Mouse (Mus musculus): Measurements from ENCODE around the gene Prkg2. TPM values are rescaled to one million over a fixed set of nuclear protein-coding genes. Genes with fewer than 3 reads are reported as not detected.

Gene Prkg2
- polyA plus RNA-seq, 1 experiment, result not detected

DNA sequence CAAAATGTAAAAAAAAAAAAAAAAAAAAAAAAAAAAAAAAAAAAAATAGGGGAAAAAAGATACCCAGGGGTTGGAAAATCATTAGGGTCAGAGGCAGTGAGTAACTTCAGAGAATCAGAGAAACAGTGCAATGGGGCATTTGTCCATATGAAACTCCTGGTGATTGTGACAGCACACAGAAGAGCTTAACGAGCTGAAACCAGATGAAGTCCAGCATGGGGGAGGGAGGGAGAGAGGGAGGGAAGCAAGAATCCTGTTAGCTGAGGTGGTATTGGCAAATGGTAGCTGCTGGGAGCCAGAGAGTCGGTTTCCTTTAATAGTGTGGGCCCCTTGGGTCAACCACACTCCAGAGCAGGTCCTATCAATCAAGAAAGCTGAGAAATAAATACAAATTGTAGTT, 100.5 kb downstream of the Prkg2 start:
- no peak for TF ChIP-seq POLR2A (IDR thresholded peaks at IDR 0.05; ENCODE audit: borderline replicate concordance, low read depth, low read length)
- no peak for TF ChIP-seq CTCF (IDR thresholded peaks at IDR 0.05; ENCODE audit: low read depth, low read length)
- no peak overlapping the region for H3K4me3 ChIP-seq (ENCODE audit: insufficient read depth, low read length)
- no peaks in the 10 kb centered on the region for H3K4me1 ChIP-seq (ENCODE audit: control insufficient read depth, insufficient read depth, low read length)
- no peak overlapping the region for H3K27ac ChIP-seq (ENCODE audit: insufficient read depth, low read depth, low read length)

- TF ChIP-seq POLR2A (IDR thresholded peaks at IDR 0.05; ENCODE audit: borderline replicate concordance, low read depth, low read length) (no peak), CTCF (IDR thresholded peaks at IDR 0.05; ENCODE audit: low read depth, low read length) (no peak)
- Histone ChIP-seq H3K4me3 (ENCODE audit: insufficient read depth, low read length) (no peak overlapping the region), H3K4me1 (ENCODE audit: control insufficient read depth, insufficient read depth, low read length) (no peaks in the 10 kb centered on the region), H3K27ac (ENCODE audit: insufficient read depth, low read depth, low read length) (no peak overlapping the region)
Measured at GRCm38 (mm10) chr5:98935930-98936329, 101.2 kb downstream of the Prkg2 start.

- Histone ChIP-seq H3K27ac (ENCODE audit: insufficient read depth, low read depth, low read length) (no peak overlapping the region), H3K4me3 (ENCODE audit: insufficient read depth, low read length) (no peak overlapping the region), H3K4me1 (ENCODE audit: control insufficient read depth, insufficient read depth, low read length) (no peaks in the 10 kb centered on the region)
- no peak for TF ChIP-seq POLR2A (IDR thresholded peaks at IDR 0.05; ENCODE audit: borderline replicate concordance, low read depth, low read length)
- no peak for TF ChIP-seq CTCF (IDR thresholded peaks at IDR 0.05; ENCODE audit: low read depth, low read length)
Measured at GRCm38 (mm10) chr5:98922921-98923320, 114.2 kb downstream of the Prkg2 start.

- Histone ChIP-seq H3K4me3 (ENCODE audit: insufficient read depth, low read length) (no peak overlapping the region), H3K27ac (ENCODE audit: insufficient read depth, low read depth, low read length) (no peak overlapping the region), H3K4me1 (ENCODE audit: control insufficient read depth, insufficient read depth, low read length) (no peaks in the 10 kb centered on the region)
- TF ChIP-seq POLR2A (IDR thresholded peaks at IDR 0.05; ENCODE audit: borderline replicate concordance, low read depth, low read length), result no peak
- TF ChIP-seq CTCF (IDR thresholded peaks at IDR 0.05; ENCODE audit: low read depth, low read length), result no peak
Measured at GRCm38 (mm10) chr5:98921608-98922007, 115.5 kb downstream of the Prkg2 start.

- Histone ChIP-seq H3K4me1 (ENCODE audit: control insufficient read depth, insufficient read depth, low read length) (no peaks in the 10 kb centered on the region), H3K27ac (ENCODE audit: insufficient read depth, low read depth, low read length) (no peak overlapping the region), H3K4me3 (ENCODE audit: insufficient read depth, low read length) (no peak overlapping the region)
- TF ChIP-seq CTCF (IDR thresholded peaks at IDR 0.05; ENCODE audit: low read depth, low read length) (no peak), POLR2A (IDR thresholded peaks at IDR 0.05; ENCODE audit: borderline replicate concordance, low read depth, low read length) (no peak)
Measured at GRCm38 (mm10) chr5:98918716-98919115, 118.4 kb downstream of the Prkg2 start.

DNA sequence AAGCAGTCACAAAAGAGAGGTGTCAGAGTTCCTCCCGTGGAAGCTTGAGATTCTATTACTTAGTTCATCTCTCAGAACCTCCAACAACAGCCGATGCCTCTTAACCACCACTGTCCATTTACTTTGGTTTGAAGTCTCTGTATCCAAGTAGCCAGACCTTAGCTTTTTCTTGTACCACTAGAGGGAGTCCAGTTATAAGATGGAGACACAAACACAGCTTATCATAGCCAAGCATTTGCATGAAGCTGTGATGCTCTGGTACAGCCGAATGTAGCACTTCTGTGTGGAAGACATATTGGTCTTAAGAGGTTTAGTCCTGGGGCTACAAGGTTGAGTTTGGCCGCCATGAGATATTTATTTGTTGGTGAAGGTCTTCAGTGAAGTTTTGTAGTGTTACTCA, 134.8 kb downstream of the Prkg2 start:
- Histone ChIP-seq H3K27ac (ENCODE audit: insufficient read depth, low read depth, low read length) (no peak overlapping the region), H3K4me1 (ENCODE audit: control insufficient read depth, insufficient read depth, low read length) (no peaks in the 10 kb centered on the region)
- TF ChIP-seq POLR2A (IDR thresholded peaks at IDR 0.05; ENCODE audit: borderline replicate concordance, low read depth, low read length) (no peak), CTCF (IDR thresholded peaks at IDR 0.05; ENCODE audit: low read depth, low read length) (no peak)

DNA sequence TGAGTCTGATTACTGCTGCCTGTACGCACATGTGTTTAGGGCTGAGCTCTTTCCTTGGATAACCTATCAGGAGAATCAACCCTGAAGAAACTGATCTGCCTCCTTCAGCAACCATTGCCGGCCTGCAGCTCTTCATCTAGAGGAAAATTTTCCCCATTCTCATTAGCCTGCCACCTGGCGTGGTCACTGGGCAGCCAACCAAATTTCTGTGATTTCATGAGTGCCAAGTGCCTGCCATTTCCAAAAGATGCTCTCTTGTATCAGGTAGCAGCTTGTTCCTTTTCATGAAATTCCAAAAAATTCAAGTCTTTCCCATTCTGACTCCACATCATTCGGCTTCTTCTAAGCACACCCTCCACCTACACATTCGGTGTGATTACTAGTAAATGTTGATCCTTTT, 136.2 kb downstream of the Prkg2 start:
- Histone ChIP-seq H3K4me3 (ENCODE audit: insufficient read depth, low read length) (no peak overlapping the region), H3K4me1 (ENCODE audit: control insufficient read depth, insufficient read depth, low read length) (no peaks in the 10 kb centered on the region), H3K27ac (ENCODE audit: insufficient read depth, low read depth, low read length) (no peak overlapping the region)
- TF ChIP-seq CTCF (IDR thresholded peaks at IDR 0.05; ENCODE audit: low read depth, low read length) (no peak), POLR2A (IDR thresholded peaks at IDR 0.05; ENCODE audit: borderline replicate concordance, low read depth, low read length) (no peak)

More for the DNA sequence above, 134.8 kb downstream of the Prkg2 start:
- H3K4me3 ChIP-seq (ENCODE audit: insufficient read depth, low read length), result no peak overlapping the region

DNA sequence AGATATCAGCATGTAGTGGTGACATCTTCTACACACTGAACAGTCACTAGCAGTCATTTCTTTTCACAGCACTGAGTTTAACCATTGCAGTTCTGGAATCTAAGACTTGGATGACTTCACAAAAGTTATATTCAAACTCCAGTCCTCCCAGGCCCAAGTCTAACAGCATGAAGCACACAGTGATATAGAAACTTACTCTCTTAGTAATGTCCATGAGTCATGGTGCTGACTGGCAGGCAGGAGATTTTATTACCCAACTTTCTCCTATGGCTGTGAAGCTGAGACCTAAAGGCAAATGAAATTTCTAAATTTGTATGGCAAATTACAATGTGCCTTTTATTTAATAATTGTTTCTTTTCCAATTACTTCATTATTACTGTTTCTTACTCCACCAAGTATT, 139.2 kb downstream of the Prkg2 start:
- Histone ChIP-seq H3K4me1 (ENCODE audit: control insufficient read depth, insufficient read depth, low read length) (no peaks in the 10 kb centered on the region), H3K27ac (ENCODE audit: insufficient read depth, low read depth, low read length) (no peak overlapping the region), H3K4me3 (ENCODE audit: insufficient read depth, low read length) (no peak overlapping the region)
- TF ChIP-seq POLR2A (IDR thresholded peaks at IDR 0.05; ENCODE audit: borderline replicate concordance, low read depth, low read length) (no peak), CTCF (IDR thresholded peaks at IDR 0.05; ENCODE audit: low read depth, low read length) (no peak)

GRCm38 (mm10) chr5:98894281-98894680, 142.9 kb downstream of the Prkg2 start:
- no peak for TF ChIP-seq CTCF (IDR thresholded peaks at IDR 0.05; ENCODE audit: low read depth, low read length)
- TF ChIP-seq POLR2A (IDR thresholded peaks at IDR 0.05; ENCODE audit: borderline replicate concordance, low read depth, low read length), result no peak
- H3K4me1 ChIP-seq (ENCODE audit: control insufficient read depth, insufficient read depth, low read length), result no peaks in the 10 kb centered on the region
- H3K27ac ChIP-seq (ENCODE audit: insufficient read depth, low read depth, low read length), result no peak overlapping the region
- no peak overlapping the region for H3K4me3 ChIP-seq (ENCODE audit: insufficient read depth, low read length)

GRCm38 (mm10) chr5:98890544-98891050, 146.6 kb downstream of the Prkg2 start:
- H3K4me3 ChIP-seq (ENCODE audit: insufficient read depth, low read length), result no peak overlapping the region
- H3K27ac ChIP-seq (ENCODE audit: insufficient read depth, low read depth, low read length), result no peak overlapping the region
- TF ChIP-seq CTCF (IDR thresholded peaks at IDR 0.05; ENCODE audit: low read depth, low read length) (no peak), POLR2A (IDR thresholded peaks at IDR 0.05; ENCODE audit: borderline replicate concordance, low read depth, low read length) (no peak)
- no peaks in the 10 kb centered on the region for H3K4me1 ChIP-seq (ENCODE audit: control insufficient read depth, insufficient read depth, low read length)

DNA sequence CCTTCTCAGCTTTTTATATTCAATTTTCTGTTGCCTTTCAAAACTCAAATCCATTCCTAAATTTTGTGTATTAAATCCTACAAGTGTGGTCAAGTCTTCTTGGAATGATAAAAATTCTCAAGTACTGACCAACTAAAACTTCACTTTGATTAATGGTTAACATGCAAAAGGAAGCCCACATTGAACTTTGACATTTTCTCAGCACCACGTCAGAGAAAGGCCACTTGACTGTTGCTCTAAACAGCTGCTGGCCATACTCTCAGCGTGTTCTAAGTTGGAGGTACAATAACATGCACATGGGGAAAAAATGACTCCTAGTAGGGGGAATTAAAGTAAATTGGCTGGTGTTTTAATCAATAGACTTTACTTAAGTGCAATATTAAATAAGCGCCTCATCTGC, 155.1 kb downstream of the Prkg2 start:
- Histone ChIP-seq H3K4me3 (ENCODE audit: insufficient read depth, low read length) (no peak overlapping the region), H3K4me1 (ENCODE audit: control insufficient read depth, insufficient read depth, low read length) (no peaks in the 10 kb centered on the region), H3K27ac (ENCODE audit: insufficient read depth, low read depth, low read length) (no peak overlapping the region)
- TF ChIP-seq POLR2A (IDR thresholded peaks at IDR 0.05; ENCODE audit: borderline replicate concordance, low read depth, low read length), result no peak
- TF ChIP-seq CTCF (IDR thresholded peaks at IDR 0.05; ENCODE audit: low read depth, low read length), result no peak

Other genes starting within 250 kb of the Prkg2 start
- 0.16 TPM in 1 of 2 replicates, not detected in the other for gene Bmp3, start 182.9 kb downstream of the Prkg2 start, polyA plus RNA-seq (2012; ENCODE audit: insufficient read depth, insufficient read length, missing spikeins)

All from bone marrow macrophage, adult 2 months (primary cell).